Mouse (Mus musculus): ENCODE results near the gene Hist1h4i. TPM values are rescaled to one million over a fixed set of nuclear protein-coding genes. Genes with fewer than 3 reads are reported as not detected.

Gene Hist1h4i
- polyA plus RNA-seq, 1 experiment from 2014 or later = 20.1 TPM

Small RNA genes within 50 kb of the gene (microRNA-seq; reads per million reads assigned to microRNA genes)
- gene Gm26300 (not detected), gene Gm44390 (not detected), gene Gm44486 (not detected)

Other genes starting within 250 kb of the Hist1h4i start
- 11.1 and 13.1 TPM in 2 replicates for gene Hist1h2bq, start 231.2 kb downstream of the Hist1h4i start, polyA plus RNA-seq (2015; fragmentation: Nextera tagmentation; extraction: Ambion mirVana)
- gene Hist1h2ao, start 230.9 kb downstream of the Hist1h4i start, polyA plus RNA-seq (2015; fragmentation: Nextera tagmentation; extraction: Ambion mirVana) = not detected in 2 replicates
- gene Hist1h4m, start 229.6 kb downstream of the Hist1h4i start, polyA plus RNA-seq (2015; fragmentation: Nextera tagmentation; extraction: Ambion mirVana) = not detected in 2 replicates
- gene Hist1h4n, start 209.2 kb downstream of the Hist1h4i start, polyA plus RNA-seq (2015; fragmentation: Nextera tagmentation; extraction: Ambion mirVana) = 11.0 and 11.2 TPM in 2 replicates
- gene Hist1h2ap, start 207.9 kb downstream of the Hist1h4i start, polyA plus RNA-seq (2015; fragmentation: Nextera tagmentation; extraction: Ambion mirVana) = 1,729 and 1,932 TPM in 2 replicates
- 11.3 and 12.2 TPM in 2 replicates for gene Hist1h2br, start 207.6 kb downstream of the Hist1h4i start, polyA plus RNA-seq (2015; fragmentation: Nextera tagmentation; extraction: Ambion mirVana)
- 20.5 and 22.3 TPM in 2 replicates for gene Zfp184, start 96.3 kb downstream of the Hist1h4i start, polyA plus RNA-seq (2015; fragmentation: Nextera tagmentation; extraction: Ambion mirVana)
- gene Pom121l2, start 60.2 kb downstream of the Hist1h4i start, polyA plus RNA-seq (2015; fragmentation: Nextera tagmentation; extraction: Ambion mirVana) = not detected in 2 replicates
- gene Prss16, start 31.6 kb downstream of the Hist1h4i start, polyA plus RNA-seq (2015; fragmentation: Nextera tagmentation; extraction: Ambion mirVana) = not detected in 2 replicates
- gene Hist1h2ah, start 5.8 kb downstream of the Hist1h4i start, polyA plus RNA-seq (2015; fragmentation: Nextera tagmentation; extraction: Ambion mirVana) = 6.2 TPM in 1 of 2 replicates, not detected in the other
- gene Hist1h2bk, start 5.5 kb downstream of the Hist1h4i start, polyA plus RNA-seq (2015; fragmentation: Nextera tagmentation; extraction: Ambion mirVana) = 4.0 and 5.5 TPM in 2 replicates
- gene Hist1h2ag, start 1.6 kb upstream of the Hist1h4i start, polyA plus RNA-seq (2015; fragmentation: Nextera tagmentation; extraction: Ambion mirVana) = 17.7 and 21.2 TPM in 2 replicates
- gene Hist1h2bj, start 1.9 kb upstream of the Hist1h4i start, polyA plus RNA-seq (2015; fragmentation: Nextera tagmentation; extraction: Ambion mirVana) = 7.6 and 8.3 TPM in 2 replicates
- not detected in 2 replicates for gene Vmn1r188, start 43.1 kb upstream of the Hist1h4i start, polyA plus RNA-seq (2015; fragmentation: Nextera tagmentation; extraction: Ambion mirVana)
- gene Vmn1r189, start 64.5 kb upstream of the Hist1h4i start, polyA plus RNA-seq (2015; fragmentation: Nextera tagmentation; extraction: Ambion mirVana) = not detected in 2 replicates
- not detected in 2 replicates for gene Vmn1r191, start 142.6 kb upstream of the Hist1h4i start, polyA plus RNA-seq (2015; fragmentation: Nextera tagmentation; extraction: Ambion mirVana)
- gene Vmn1r192, start 149.8 kb upstream of the Hist1h4i start, polyA plus RNA-seq (2015; fragmentation: Nextera tagmentation; extraction: Ambion mirVana) = not detected in 2 replicates
- not detected in 2 replicates for gene Vmn1r193, start 181.8 kb upstream of the Hist1h4i start, polyA plus RNA-seq (2015; fragmentation: Nextera tagmentation; extraction: Ambion mirVana)
- not detected in 2 replicates for gene Vmn1r194, start 202.9 kb upstream of the Hist1h4i start, polyA plus RNA-seq (2015; fragmentation: Nextera tagmentation; extraction: Ambion mirVana)
- not detected in 2 replicates for gene Vmn1r195, start 229.2 kb upstream of the Hist1h4i start, polyA plus RNA-seq (2015; fragmentation: Nextera tagmentation; extraction: Ambion mirVana)
- not detected in 2 replicates for gene Vmn1r196, start 248.6 kb upstream of the Hist1h4i start, polyA plus RNA-seq (2015; fragmentation: Nextera tagmentation; extraction: Ambion mirVana)